In the genomic region with DNA sequence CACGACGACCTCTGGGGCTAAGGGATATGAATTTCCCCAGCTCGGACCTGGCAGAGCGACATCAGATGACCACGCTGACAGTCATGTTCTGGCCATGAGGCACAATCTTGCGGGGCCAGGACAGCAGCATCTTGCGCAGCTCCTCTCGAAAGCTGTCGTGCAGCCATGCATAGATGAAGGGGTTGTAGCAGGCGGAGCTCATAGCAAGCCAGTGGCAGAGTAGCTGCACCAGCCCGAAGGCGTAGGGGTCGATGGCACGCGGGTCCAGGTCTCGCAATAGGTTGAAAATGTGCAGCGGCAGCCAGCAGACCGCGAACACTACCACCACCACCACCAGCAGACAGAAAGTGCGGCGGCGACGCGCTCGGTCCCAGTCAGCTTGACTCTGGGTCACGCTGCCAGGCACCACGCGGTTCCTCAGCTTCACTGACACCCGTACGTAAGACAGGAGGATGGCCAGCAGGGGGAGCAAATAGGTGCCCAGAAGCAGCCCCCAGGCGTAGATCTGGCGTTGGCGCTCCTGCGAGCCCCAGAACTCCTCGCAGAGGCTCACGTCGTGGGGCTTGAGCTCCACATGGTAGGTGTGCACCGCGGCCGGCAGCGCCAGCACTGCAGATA, we compare ENCODE assay signal across 9 mouse cellular contexts. TPM values are rescaled to one million over a fixed set of nuclear protein-coding genes. Genes with fewer than 3 reads are reported as not detected.
DNase-seq lines count a peak whose midpoint lies in the region; ATAC-seq and TF ChIP-seq lines count a peak whose summit lies in the region.
"Had no signal": no experiment of that assay in that cellular context is flagged by ENCODE, and none has a peak within 500 bp of the region (broad histone marks: within the 10 kb centered on the region; RNA-seq: fewer than 3 reads in every experiment).

No protein-coding gene starts in this region.

- ATAC-seq in Patski, result no peak
- ATAC-seq in forebrain, postnatal 0 days, result peak; percentile 86
- peak; percentile 86 for ATAC-seq in hindbrain, embryonic 13.5 days (ENCODE audit: low FRiP score)

- peak; percentile 73 for TF ChIP-seq CTCF in Patski (IDR thresholded peaks at IDR 0.05)
- TF ChIP-seq CTCF in cerebellum, adult 2 months (IDR thresholded peaks at IDR 0.05; ENCODE audit: borderline replicate concordance, insufficient read depth, low read depth, low read length), result peak; percentile 63
- peak; percentile 82 for TF ChIP-seq CTCF in forebrain, postnatal 0 days (IDR thresholded peaks at IDR 0.05; ENCODE audit: low read depth)

- peak overlapping the region; percentile 31 for H3K4me3 ChIP-seq in cerebellum, adult 2 months (replicated peaks; ENCODE audit: insufficient read depth, low read depth, low read length)
- H3K4me3 ChIP-seq in forebrain, postnatal 0 days (ENCODE audit: low read depth, low read length), result peak overlapping the region; percentile 28
- H3K4me3 ChIP-seq in hindbrain, embryonic 13.5 days, result peak overlapping the region; percentile 41

- H3K36me3 ChIP-seq in forebrain, postnatal 0 days (ENCODE audit: insufficient read depth), result no peaks in the 10 kb centered on the region
- no peaks in the 10 kb centered on the region for H3K36me3 ChIP-seq in hindbrain, embryonic 13.5 days

- no peak overlapping the region for H3K27ac ChIP-seq in cerebellum, adult 2 months (ENCODE audit: insufficient read depth, low read length)
- H3K27ac ChIP-seq in forebrain, postnatal 0 days (ENCODE audit: low read depth, low read length), result no peak overlapping the region
- H3K27ac ChIP-seq in hindbrain, embryonic 13.5 days, result no peak overlapping the region

- peak overlapping the region; percentile 56 for H3K4me2 ChIP-seq in forebrain, postnatal 0 days (ENCODE audit: low read depth)
- peak overlapping the region; percentile 66 for H3K4me2 ChIP-seq in hindbrain, embryonic 13.5 days

- in situ Hi-C loops in Patski (cut with MboI; ENCODE audit: low pct_unique_long_range_greater_than_20kb), result loop anchor here (10.0 kb wide), 1 partner anchor 148 kb away; no protein-coding TSS in a partner anchor

- CTCF ChIA-PET in Patski (lab: Charles Lee), result interaction anchor here (0.8 kb wide), 1 partner anchor 142 kb away, joined by 5 read pairs; no protein-coding TSS in a partner anchor

- 5% methylated on average over 41 of the region's 41 CpGs for WGBS in cerebellum, adult 2 months
- 3% methylated on average over 41 of the region's 41 CpGs for WGBS in forebrain, postnatal 0 days
- WGBS in hindbrain, embryonic 13.5 days, result 2% methylated on average over 41 of the region's 41 CpGs

- no peaks in the 10 kb centered on the region for H3K9me3 ChIP-seq in forebrain, postnatal 0 days (ENCODE audit: low read length)
- H3K9me3 ChIP-seq in hindbrain, embryonic 13.5 days, result no peaks in the 10 kb centered on the region

- H3K4me1 ChIP-seq in cerebellum, adult 2 months (ENCODE audit: control insufficient read depth, insufficient read depth, low read length), result peaks cover 3% of the 10 kb centered on the region; the same call in 1 of the 2 replicates
- no peaks in the 10 kb centered on the region; the same call in none of the 2 replicates for H3K4me1 ChIP-seq in forebrain, postnatal 0 days (ENCODE audit: insufficient read depth)
- peaks cover 37% of the 10 kb centered on the region for H3K4me1 ChIP-seq in hindbrain, embryonic 13.5 days (replicated peaks)

- DNase-seq in Patski (ENCODE audit: low read depth, low spot score), result no peak
- peak; percentile 63 to 65 for DNase-seq in cerebellum, adult 2 months
- peak; percentile 83 for DNase-seq in forebrain, postnatal 0 days
- peak; percentile 47 to 50 for DNase-seq in layer of hippocampus, postnatal 36 days
- DNase-seq in lung, postnatal 36 days, result peak; percentile 78
- peak; percentile 54 for DNase-seq in right cerebral cortex, adult 18-20 months
- peak; percentile 51 for DNase-seq in urinary bladder, postnatal 14 days (ENCODE audit: low spot score)

- TF ChIP-seq POLR2A in cerebellum, adult 2 months (IDR thresholded peaks at IDR 0.05; ENCODE audit: borderline replicate concordance, insufficient read depth, low read length), result no peak

- H3K9ac ChIP-seq in forebrain, postnatal 0 days, result peak overlapping the region; percentile 37
- H3K9ac ChIP-seq in hindbrain, embryonic 13.5 days, result peak overlapping the region; percentile 63

- POLR2A ChIA-PET in Patski (lab: Charles Lee), result no interaction called here

- peaks cover 13% of the 10 kb centered on the region for H3K27me3 ChIP-seq in Patski
- no peaks in the 10 kb centered on the region; the same call in 1 of the 2 replicates for H3K27me3 ChIP-seq in cerebellum, adult 2 months (ENCODE audit: control insufficient read depth, insufficient read depth, low read length)
- peaks cover 62% of the 10 kb centered on the region for H3K27me3 ChIP-seq in forebrain, postnatal 0 days (ENCODE audit: insufficient read depth, low read length)
- peaks cover 65% of the 10 kb centered on the region for H3K27me3 ChIP-seq in hindbrain, embryonic 13.5 days

RNA-seq across cellular contexts. Expression of a gene that starts 1.0 kb away (rescaled TPM):
- not detected for polyA plus RNA-seq in Patski (2021)
- 0.90 and 0.93 TPM in 2 replicates for polyA plus RNA-seq in cerebellum, adult 2 months (2012; rRNA removed)
- 1.2 and 1.7 TPM in 2 replicates for total RNA-seq in forebrain, postnatal 0 days (2014; rRNA removed)
- polyA plus RNA-seq in forebrain, postnatal 0 days (2015; fragmentation: Nextera tagmentation; extraction: Ambion mirVana), result 0.10 TPM in 1 of 2 replicates, not detected in the other
- polyA plus RNA-seq in hindbrain, embryonic 13.5 days (2015; fragmentation: Nextera tagmentation; extraction: Ambion mirVana), result 0.12 and 0.17 TPM in 2 replicates
- total RNA-seq in layer of hippocampus, postnatal 36 days (2021), result not detected
- polyA plus RNA-seq: gonadal fat pad, adult 2 months had no signal
